Mouse (Mus musculus) thymus, adult 2 months (tissue): ENCODE measurements at regions not wholly inside any gene's neighbourhood (a gene's known extent, or its start where the extent isn't known, plus 50 kb on each side); places are given as distances from the start of the nearest gene placed in this dataset.

Experiments used
- DNase-seq: peaks from one replicate; pipeline ENCODE4 v3.0.0; 2021
- H3K27ac ChIP-seq: fragments of 200-500 bp; 2 replicates; pipeline ENCODE4 v1.5.1; 2012; ENCODE audit warnings: low read length, control low read depth; ENCODE audit not compliant: control insufficient read depth, insufficient read depth
- H3K27me3 ChIP-seq: fragments of 200-500 bp; 2 replicates; pipeline ENCODE4 v1.6.1; 2012; ENCODE audit warnings: mild to moderate bottlenecking, low read length, moderate library complexity, mixed read lengths; ENCODE audit not compliant: control insufficient read depth, insufficient read depth
- H3K36me3 ChIP-seq: fragments of 200-500 bp; 2 replicates; pipeline ENCODE4 v1.6.1; 2012; ENCODE audit warnings: mild to moderate bottlenecking, low read length, moderate library complexity; ENCODE audit not compliant: control insufficient read depth, insufficient read depth
- H3K4me1 ChIP-seq: fragments of 200-500 bp; replicated peaks from 2 replicates; pipeline ENCODE4 v1.6.1; 2012; ENCODE audit warnings: low read length; ENCODE audit not compliant: control insufficient read depth, insufficient read depth
- H3K4me3 ChIP-seq: fragments of 200-500 bp; 2 replicates; pipeline ENCODE4 v1.5.1; 2012; ENCODE audit warnings: mild to moderate bottlenecking, low read length, control low read depth, moderate library complexity; ENCODE audit not compliant: control insufficient read depth, insufficient read depth
- CTCF ChIP-seq: fragments of 200-500 bp; IDR thresholded peaks from 2 replicates; pipeline ENCODE4 v1.5.1; 2012; ENCODE audit warnings: mild to moderate bottlenecking, control low read depth, low read length, moderate library complexity, borderline replicate concordance; ENCODE audit not compliant: control insufficient read depth, poor library complexity, insufficient read depth; ENCODE audit errors: extremely low read depth
- POLR2A ChIP-seq: fragments of 200-500 bp; IDR thresholded peaks from 2 replicates; pipeline ENCODE4 v1.6.1; 2012; ENCODE audit warnings: mild to moderate bottlenecking, low read length, control low read depth, moderate library complexity; ENCODE audit not compliant: control insufficient read depth, poor library complexity, insufficient read depth; ENCODE audit errors: extremely low read depth
- WGBS: fragments of 180-500 bp; shearing (Covaris S2); methylation state at CpG from one replicate; pipeline ENCODE4 v1.1.7; 2018; 5-methylcytosine and 5-hydroxymethylcytosine counted together

DNA sequence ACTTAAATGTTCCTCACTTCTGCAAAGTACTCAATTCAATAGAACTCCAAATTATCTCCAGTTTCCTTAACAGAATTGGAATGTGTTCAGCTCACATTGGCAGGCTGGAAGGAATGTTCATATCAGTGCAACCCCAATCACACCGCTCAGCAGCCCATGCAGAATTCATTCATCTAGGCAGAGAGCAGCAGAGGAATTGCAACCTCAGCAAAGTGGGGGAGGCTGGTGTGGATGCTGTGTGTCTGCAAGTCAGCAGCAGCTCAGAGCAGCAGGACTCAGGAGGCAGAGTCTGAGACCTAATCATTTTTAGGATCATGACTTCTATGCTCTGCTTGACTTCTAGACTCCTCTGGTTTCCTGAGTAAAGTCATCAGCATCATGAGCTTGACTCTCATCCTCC, 100.7 kb upstream of the Chrna7 start:
- Histone ChIP-seq H3K4me1 (no peaks in the 10 kb centered on the region), H3K36me3 (no peaks in the 10 kb centered on the region), H3K4me3 (no peak overlapping the region), H3K27me3 (no peaks in the 10 kb centered on the region), H3K27ac (no peak overlapping the region)
- no peak for DNase-seq
- WGBS, result 93% methylated on average over 1 of the region's 1 CpGs
- no peak for TF ChIP-seq POLR2A
- no peak for TF ChIP-seq CTCF

GRCm38 (mm10) chr7:63319594-63319993, 107.2 kb upstream of the Chrna7 start:
- peak; percentile 9 for DNase-seq
- 5% methylated on average over 2 of the region's 2 CpGs for WGBS

GRCm38 (mm10) chr7:63321171-63321570, 108.8 kb upstream of the Chrna7 start:
- no peak overlapping the region for H3K27ac ChIP-seq
- H3K4me1 ChIP-seq, result no peaks in the 10 kb centered on the region
- TF ChIP-seq POLR2A, result no peak
- DNase-seq, result no peak
- H3K4me3 ChIP-seq, result no peak overlapping the region
- WGBS, result 81% methylated on average over 5 of the region's 5 CpGs
- no peaks in the 10 kb centered on the region for H3K36me3 ChIP-seq
- H3K27me3 ChIP-seq, result no peaks in the 10 kb centered on the region

More at GRCm38 (mm10) chr7:63319594-63319993, 107.2 kb upstream of the Chrna7 start:
- H3K4me1 ChIP-seq, result no peaks in the 10 kb centered on the region
- no peaks in the 10 kb centered on the region for H3K27me3 ChIP-seq
- H3K27ac ChIP-seq, result no peak overlapping the region
- no peak overlapping the region for H3K4me3 ChIP-seq
- no peaks in the 10 kb centered on the region for H3K36me3 ChIP-seq
- TF ChIP-seq CTCF (peak; percentile 24; the same call in 1 of the 2 replicates), POLR2A (no peak)

- WGBS, result 41% methylated on average over 11 of the region's 11 CpGs
- TF ChIP-seq POLR2A, result no peak
- TF ChIP-seq CTCF, result no peak
- Histone ChIP-seq H3K27me3 (no peaks in the 10 kb centered on the region), H3K4me3 (no peak overlapping the region), H3K27ac (no peak overlapping the region), H3K4me1 (no peaks in the 10 kb centered on the region), H3K36me3 (no peaks in the 10 kb centered on the region)
- DNase-seq, result no peak
Observed at GRCm38 (mm10) chr7:63321951-63322710, 109.8 kb upstream of the Chrna7 start.

GRCm38 (mm10) chr7:63335146-63335545, 109.4 kb upstream of the Otud7a start:
- WGBS, result 39% methylated on average over 1 of the region's 1 CpGs
- Histone ChIP-seq H3K4me1 (no peaks in the 10 kb centered on the region), H3K36me3 (no peaks in the 10 kb centered on the region), H3K4me3 (no peak overlapping the region), H3K27me3 (no peaks in the 10 kb centered on the region), H3K27ac (no peak overlapping the region)
- DNase-seq, result no peak
- TF ChIP-seq CTCF, result no peak
- TF ChIP-seq POLR2A, result no peak

- Histone ChIP-seq H3K27me3 (no peaks in the 10 kb centered on the region), H3K4me1 (no peaks in the 10 kb centered on the region), H3K27ac (no peak overlapping the region), H3K4me3 (no peak overlapping the region), H3K36me3 (no peaks in the 10 kb centered on the region)
- 79% methylated on average over 3 of the region's 3 CpGs for WGBS
- DNase-seq, result no peak
- TF ChIP-seq POLR2A (no peak), CTCF (no peak)
Observed at GRCm38 (mm10) chr7:63336072-63336471, 108.5 kb upstream of the Otud7a start.

DNA sequence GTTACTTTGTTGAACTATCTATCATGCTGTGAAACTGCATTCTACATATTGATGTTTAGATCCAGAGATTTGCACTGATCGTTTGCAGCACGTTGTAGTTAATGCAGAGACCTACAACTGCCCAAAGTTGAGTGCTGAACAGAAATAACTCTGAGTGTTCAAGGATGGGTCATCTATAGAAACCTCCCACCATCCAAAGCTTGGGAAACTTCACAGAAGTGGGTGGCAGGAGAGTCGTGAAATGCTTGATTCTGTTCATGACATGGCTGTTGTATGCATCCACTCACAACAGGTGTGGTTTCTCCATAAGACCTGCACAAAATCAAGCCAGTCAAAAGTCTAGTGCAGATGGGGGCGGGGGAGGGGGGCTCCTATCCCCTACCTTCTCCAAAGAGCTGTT, 102.8 kb upstream of the Otud7a start:
- H3K4me3 ChIP-seq, result no peak overlapping the region
- no peaks in the 10 kb centered on the region for H3K36me3 ChIP-seq
- no peak overlapping the region for H3K27ac ChIP-seq
- no peak for DNase-seq
- TF ChIP-seq CTCF (no peak), POLR2A (no peak)
- H3K4me1 ChIP-seq, result no peaks in the 10 kb centered on the region
- WGBS, result 79% methylated on average over 4 of the region's 4 CpGs
- H3K27me3 ChIP-seq, result no peaks in the 10 kb centered on the region
